Mouse (Mus musculus): ENCODE results near the gene Cyb5d1. TPM values are rescaled to one million over a fixed set of nuclear protein-coding genes. Genes with fewer than 3 reads are reported as not detected.

Gene Cyb5d1
- polyA plus RNA-seq, 1 experiment from 2014 or later, result 22.1 TPM

- peaks cover 22 to 37% of the 10 kb centered on the region in 2 experiments for H3K4me1 ChIP-seq (ENCODE audit: control insufficient read depth in 2 of 2, insufficient read depth in 2 of 2, low read length in 2 of 2)
- 2% methylated on average over 29 of the region's 31 CpGs for WGBS
- H3K36me3 ChIP-seq (ENCODE audit: control insufficient read depth, insufficient read depth, low read length), result no peaks in the 10 kb centered on the region
- H3K9me3 ChIP-seq (ENCODE audit: control insufficient read depth, low read length), result no peaks in the 10 kb centered on the region
- peak overlapping the region; percentile 46 to 63 for H3K4me3 ChIP-seq (ENCODE audit: control insufficient read depth in 1 of 2, insufficient read depth in 1 of 2, low read depth in 1 of 2, low read length in 2 of 2)
- H3K9ac ChIP-seq (ENCODE audit: low read length), result peak overlapping the region; percentile 72
- H3K27ac ChIP-seq (replicated peaks in 1 of 2; ENCODE audit: control insufficient read depth in 1 of 2, insufficient read depth in 1 of 2, low read depth in 2 of 2, low read length in 2 of 2), result peak overlapping the region; percentile 28 to 98; a peak in 3 of 4 replicates
- peaks cover 23% of the 10 kb centered on the region for H3K27me3 ChIP-seq (ENCODE audit: control insufficient read depth, insufficient read depth, low read length)
- H3K4me2 ChIP-seq (ENCODE audit: low read length), result peak overlapping the region; percentile 82
- ATAC-seq (ENCODE audit: insufficient number of reproducible peaks, insufficient read depth, low FRiP score, low read depth), result no peak
Observed at GRCm38 (mm10) chr11:69419813-69420553, 24.6 kb upstream of the Cyb5d1 start.

- Histone ChIP-seq H3K9me3 (ENCODE audit: control insufficient read depth, low read length) (no peaks in the 10 kb centered on the region), H3K36me3 (ENCODE audit: control insufficient read depth, insufficient read depth, low read length) (no peaks in the 10 kb centered on the region), H3K4me3 (ENCODE audit: control insufficient read depth in 1 of 2, insufficient read depth in 1 of 2, low read depth in 1 of 2, low read length in 2 of 2) (peak overlapping the region; percentile 46 to 63), H3K4me1 (ENCODE audit: control insufficient read depth in 2 of 2, insufficient read depth in 2 of 2, low read length in 2 of 2) (peaks cover 27 to 43% of the 10 kb centered on the region in 2 experiments), H3K27ac (replicated peaks in 1 of 2; ENCODE audit: control insufficient read depth in 1 of 2, insufficient read depth in 1 of 2, low read depth in 2 of 2, low read length in 2 of 2) (peak overlapping the region; percentile 76 to 98), H3K4me2 (ENCODE audit: low read length) (peak overlapping the region; percentile 82), H3K27me3 (ENCODE audit: control insufficient read depth, insufficient read depth, low read length) (peaks cover 23% of the 10 kb centered on the region), H3K9ac (ENCODE audit: low read length) (peak overlapping the region; percentile 72)
- no peak for ATAC-seq (ENCODE audit: insufficient number of reproducible peaks, insufficient read depth, low FRiP score, low read depth)
- WGBS, result under 1% methylated on average over 19 of the region's 19 CpGs
Observed at GRCm38 (mm10) chr11:69419443-69419812, 24.0 kb upstream of the Cyb5d1 start.

- peak overlapping the region; percentile 82 for H3K4me2 ChIP-seq (ENCODE audit: low read length)
- H3K27me3 ChIP-seq (ENCODE audit: control insufficient read depth, insufficient read depth, low read length), result peaks cover 23% of the 10 kb centered on the region
- peak overlapping the region; percentile 53 to 63 for H3K4me3 ChIP-seq (ENCODE audit: control insufficient read depth in 1 of 2, insufficient read depth in 1 of 2, low read depth in 1 of 2, low read length in 2 of 2)
- peak overlapping the region; percentile 83 to 98 for H3K27ac ChIP-seq (replicated peaks in 1 of 2; ENCODE audit: control insufficient read depth in 1 of 2, insufficient read depth in 1 of 2, low read depth in 2 of 2, low read length in 2 of 2)
- under 1% methylated on average over 45 of the region's 45 CpGs for WGBS
- peak; percentile 87 for ATAC-seq (ENCODE audit: insufficient number of reproducible peaks, insufficient read depth, low FRiP score, low read depth)
- no peaks in the 10 kb centered on the region for H3K9me3 ChIP-seq (ENCODE audit: control insufficient read depth, low read length)
- peaks cover 33 to 50% of the 10 kb centered on the region in 2 experiments for H3K4me1 ChIP-seq (ENCODE audit: control insufficient read depth in 2 of 2, insufficient read depth in 2 of 2, low read length in 2 of 2)
- H3K9ac ChIP-seq (ENCODE audit: low read length), result peak overlapping the region; percentile 72
- no peaks in the 10 kb centered on the region; the same call in 1 of the 2 replicates for H3K36me3 ChIP-seq (ENCODE audit: control insufficient read depth, insufficient read depth, low read length)
Observed at GRCm38 (mm10) chr11:69418481-69419442, 23.3 kb upstream of the Cyb5d1 start.

GRCm38 (mm10) chr11:69417449-69418384 lies 22.3 kb upstream of the Cyb5d1 start:
- H3K9me3 ChIP-seq (ENCODE audit: control insufficient read depth, low read length), result no peaks in the 10 kb centered on the region
- H3K4me1 ChIP-seq (ENCODE audit: control insufficient read depth in 2 of 2, insufficient read depth in 2 of 2, low read length in 2 of 2), result peaks cover 43 to 60% of the 10 kb centered on the region in 2 experiments
- WGBS, result under 1% methylated on average over 39 of the region's 39 CpGs
- H3K36me3 ChIP-seq (ENCODE audit: control insufficient read depth, insufficient read depth, low read length), result peaks cover 9% of the 10 kb centered on the region
- ATAC-seq (ENCODE audit: insufficient number of reproducible peaks, insufficient read depth, low FRiP score, low read depth), result peak; percentile 55
- H3K27ac ChIP-seq (replicated peaks in 1 of 2; ENCODE audit: control insufficient read depth in 1 of 2, insufficient read depth in 1 of 2, low read depth in 2 of 2, low read length in 2 of 2), result peak overlapping the region; percentile 87 to 98
- peak overlapping the region; percentile 53 to 63 for H3K4me3 ChIP-seq (ENCODE audit: control insufficient read depth in 1 of 2, insufficient read depth in 1 of 2, low read depth in 1 of 2, low read length in 2 of 2)
- peak overlapping the region; percentile 82 for H3K4me2 ChIP-seq (ENCODE audit: low read length)
- H3K9ac ChIP-seq (ENCODE audit: low read length), result peak overlapping the region; percentile 97
- peaks cover 21% of the 10 kb centered on the region for H3K27me3 ChIP-seq (ENCODE audit: control insufficient read depth, insufficient read depth, low read length)

- H3K4me2 ChIP-seq (ENCODE audit: low read length), result peak overlapping the region; percentile 82
- H3K4me1 ChIP-seq (ENCODE audit: control insufficient read depth in 2 of 2, insufficient read depth in 2 of 2, low read length in 2 of 2), result peaks cover 49 to 67% of the 10 kb centered on the region in 2 experiments
- H3K27ac ChIP-seq (replicated peaks in 1 of 2; ENCODE audit: control insufficient read depth in 1 of 2, insufficient read depth in 1 of 2, low read depth in 2 of 2, low read length in 2 of 2), result peak overlapping the region; percentile 87 to 98
- no peaks in the 10 kb centered on the region for H3K9me3 ChIP-seq (ENCODE audit: control insufficient read depth, low read length)
- no peak for ATAC-seq (ENCODE audit: insufficient number of reproducible peaks, insufficient read depth, low FRiP score, low read depth)
- peaks cover 16% of the 10 kb centered on the region for H3K36me3 ChIP-seq (ENCODE audit: control insufficient read depth, insufficient read depth, low read length)
- 8% methylated on average over 8 of the region's 8 CpGs for WGBS
- peaks cover 14% of the 10 kb centered on the region for H3K27me3 ChIP-seq (ENCODE audit: control insufficient read depth, insufficient read depth, low read length)
- peak overlapping the region; percentile 97 for H3K9ac ChIP-seq (ENCODE audit: low read length)
- H3K4me3 ChIP-seq (ENCODE audit: control insufficient read depth in 1 of 2, insufficient read depth in 1 of 2, low read depth in 1 of 2, low read length in 2 of 2), result peak overlapping the region; percentile 29 to 63
Observed at GRCm38 (mm10) chr11:69416921-69417448, 21.6 kb upstream of the Cyb5d1 start.

GRCm38 (mm10) chr11:69416509-69416908 lies 21.1 kb upstream of the Cyb5d1 start:
- under 1% methylated on average over 4 of the region's 4 CpGs for WGBS
- Histone ChIP-seq H3K9me3 (ENCODE audit: control insufficient read depth, low read length) (no peaks in the 10 kb centered on the region), H3K27me3 (ENCODE audit: control insufficient read depth, insufficient read depth, low read length) (peaks cover 9% of the 10 kb centered on the region), H3K4me2 (ENCODE audit: low read length) (peak overlapping the region; percentile 82), H3K27ac (replicated peaks in 1 of 2; ENCODE audit: control insufficient read depth in 1 of 2, insufficient read depth in 1 of 2, low read depth in 2 of 2, low read length in 2 of 2) (peak overlapping the region; percentile 87 to 98; a peak in 3 of 4 replicates), H3K36me3 (ENCODE audit: control insufficient read depth, insufficient read depth, low read length) (peaks cover 16% of the 10 kb centered on the region), H3K9ac (ENCODE audit: low read length) (peak overlapping the region; percentile 97), H3K4me1 (ENCODE audit: control insufficient read depth in 2 of 2, insufficient read depth in 2 of 2, low read length in 2 of 2) (peaks cover 52 to 70% of the 10 kb centered on the region in 2 experiments), H3K4me3 (ENCODE audit: control insufficient read depth in 1 of 2, insufficient read depth in 1 of 2, low read depth in 1 of 2, low read length in 2 of 2) (peak overlapping the region in 1 of 2 experiments; percentile 63; a peak in 3 of 4 replicates)
- no peak for ATAC-seq (ENCODE audit: insufficient number of reproducible peaks, insufficient read depth, low FRiP score, low read depth)

Data from heart, embryonic 14.5 days (tissue).